Mouse (Mus musculus) heart, embryonic 10.5 days (tissue): ENCODE data around the gene Cnksr1. TPM values are rescaled to one million over a fixed set of nuclear protein-coding genes. Genes with fewer than 3 reads are reported as not detected.

Experiments used
- polyA plus RNA-seq: library from polyadenylated mRNA; unstranded; fragments of >200 nt; fragmentation: Nextera tagmentation; extraction: Ambion mirVana; gene quantifications from 2 replicates; pipeline ENCODE4 v1.2.1, GENCODE M21; 2016

The Cnksr1 gene
- polyA plus RNA-seq, 1 experiment from 2014 or later = 1.2 TPM

Other genes starting within 250 kb of the Cnksr1 start
- gene Dhdds, start 237.5 kb downstream of the Cnksr1 start, polyA plus RNA-seq = 34.1 and 39.0 TPM in 2 replicates
- gene Lin28a, start 219.6 kb downstream of the Cnksr1 start, polyA plus RNA-seq = 4.4 and 12.4 TPM in 2 replicates
- gene Zfp683, start 184.6 kb downstream of the Cnksr1 start, polyA plus RNA-seq = not detected in 2 replicates
- gene Crybg2, start 177.6 kb downstream of the Cnksr1 start, polyA plus RNA-seq = 0.78 and 2.7 TPM in 2 replicates
- gene Cd52, start 143.3 kb downstream of the Cnksr1 start, polyA plus RNA-seq = 1.7 and 4.2 TPM in 2 replicates
- gene Ubxn11, start 135.8 kb downstream of the Cnksr1 start, polyA plus RNA-seq = 2.6 and 2.9 TPM in 2 replicates
- gene Sh3bgrl3, start 109.6 kb downstream of the Cnksr1 start, polyA plus RNA-seq = 188 and 243 TPM in 2 replicates
- 28.2 and 31.1 TPM in 2 replicates for gene Cep85, start 51.3 kb downstream of the Cnksr1 start, polyA plus RNA-seq
- not detected in 2 replicates for gene Gm7534, start 35.4 kb downstream of the Cnksr1 start, polyA plus RNA-seq
- not detected in 2 replicates for gene Catsper4, start 11.0 kb downstream of the Cnksr1 start, polyA plus RNA-seq
- gene E130218I03Rik, start 5.3 kb upstream of the Cnksr1 start, polyA plus RNA-seq = 0.19 and 0.28 TPM in 2 replicates
- gene Zfp593, start 7.2 kb upstream of the Cnksr1 start, polyA plus RNA-seq = 13.3 and 15.3 TPM in 2 replicates
- gene Gm30191, start 8.5 kb upstream of the Cnksr1 start, polyA plus RNA-seq = not detected in 2 replicates
- 6.3 and 8.8 TPM in 2 replicates for gene Grrp1, start 15.7 kb upstream of the Cnksr1 start, polyA plus RNA-seq
- gene Pdik1l, start 49.5 kb upstream of the Cnksr1 start, polyA plus RNA-seq = 15.8 and 18.2 TPM in 2 replicates
- gene Trim63, start 76.7 kb upstream of the Cnksr1 start, polyA plus RNA-seq = 47.5 and 77.0 TPM in 2 replicates
- 0.09 and 0.36 TPM in 2 replicates for gene Slc30a2, start 104.8 kb upstream of the Cnksr1 start, polyA plus RNA-seq
- 1.9 and 2.8 TPM in 2 replicates for gene Extl1, start 145.5 kb upstream of the Cnksr1 start, polyA plus RNA-seq
- 8.0 and 9.6 TPM in 2 replicates for gene Pafah2, start 157.9 kb upstream of the Cnksr1 start, polyA plus RNA-seq
- 838 and 1,170 TPM in 2 replicates for gene Stmn1, start 229.9 kb upstream of the Cnksr1 start, polyA plus RNA-seq